Mouse (Mus musculus): ENCODE measurements around the gene Fcer1g.

Gene Fcer1g

GRCm38 (mm10) chr1:171265971-171266744 lies 32.0 kb upstream of the Fcer1g start:
- DNase-seq (ENCODE audit: low read depth, low spot score), result no peak

GRCm38 (mm10) chr1:171263666-171264461 lies 29.7 kb upstream of the Fcer1g start:
- DNase-seq (ENCODE audit: low read depth, low spot score), result no peak

- DNase-seq (ENCODE audit: low read depth, low spot score), result no peak
Observed at GRCm38 (mm10) chr1:171263185-171263611, 29.0 kb upstream of the Fcer1g start.

- DNase-seq (ENCODE audit: low read depth, low spot score), result no peak
Observed at GRCm38 (mm10) chr1:171262594-171263130, 28.5 kb upstream of the Fcer1g start.

- DNase-seq (ENCODE audit: low read depth, low spot score), result no peak
Observed at GRCm38 (mm10) chr1:171260316-171260715, 26.2 kb upstream of the Fcer1g start.

GRCm38 (mm10) chr1:171258921-171259320 lies 24.8 kb upstream of the Fcer1g start:
- no peak for DNase-seq (ENCODE audit: low read depth, low spot score)

- no peak for DNase-seq (ENCODE audit: low read depth, low spot score)
Observed at GRCm38 (mm10) chr1:171257781-171258180, 23.6 kb upstream of the Fcer1g start.

GRCm38 (mm10) chr1:171256937-171257548 lies 22.9 kb upstream of the Fcer1g start:
- peak; percentile 65 for DNase-seq (ENCODE audit: low read depth, low spot score)

GRCm38 (mm10) chr1:171256095-171256818 lies 22.1 kb upstream of the Fcer1g start:
- no peak for DNase-seq (ENCODE audit: low read depth, low spot score)

GRCm38 (mm10) chr1:171252415-171252814 lies 18.2 kb upstream of the Fcer1g start:
- no peak for DNase-seq (ENCODE audit: low read depth, low spot score)

- no peak for DNase-seq (ENCODE audit: low read depth, low spot score)
Observed at GRCm38 (mm10) chr1:171251594-171252324, 17.6 kb upstream of the Fcer1g start.

GRCm38 (mm10) chr1:171250680-171251593 lies 16.8 kb upstream of the Fcer1g start, which contains the start of gene Ndufs2:
Ndufs2 (minus strand) TSS chr1:171251388.
- DNase-seq (ENCODE audit: low read depth, low spot score), result no peak

GRCm38 (mm10) chr1:171249913-171250600 lies 15.9 kb upstream of the Fcer1g start, which contains the start of gene Adamts4:
Adamts4 (plus strand) TSS chr1:171250421.
- DNase-seq (ENCODE audit: low read depth, low spot score), result no peak

GRCm38 (mm10) chr1:171248386-171249226 lies 14.4 kb upstream of the Fcer1g start:
- no peak for DNase-seq (ENCODE audit: low read depth, low spot score)

- DNase-seq (ENCODE audit: low read depth, low spot score), result no peak
Observed at GRCm38 (mm10) chr1:171247916-171248315, 13.8 kb upstream of the Fcer1g start.

GRCm38 (mm10) chr1:171247453-171247841 lies 13.3 kb upstream of the Fcer1g start:
- DNase-seq (ENCODE audit: low read depth, low spot score), result no peak

- peak; percentile 98 for DNase-seq (ENCODE audit: low read depth, low spot score)
Observed at GRCm38 (mm10) chr1:171246709-171247452, 12.7 kb upstream of the Fcer1g start.

All from retina, postnatal 7 days (tissue).